Mouse (Mus musculus): ENCODE data around the gene Stk38. TPM values are rescaled to one million over a fixed set of nuclear protein-coding genes. Genes with fewer than 3 reads are reported as not detected.
A peak's percentile ranks its signal among the peaks of the same experiment; 100 is the strongest.
"Not testable (repeated sequence)": the region's sequence is repeated elsewhere in the genome, so short reads cannot be mapped to it uniquely, and the experiment has no call there.

Gene Stk38
- polyA plus RNA-seq, 1 experiment from 2014 or later, result 82.1 TPM

DNA sequence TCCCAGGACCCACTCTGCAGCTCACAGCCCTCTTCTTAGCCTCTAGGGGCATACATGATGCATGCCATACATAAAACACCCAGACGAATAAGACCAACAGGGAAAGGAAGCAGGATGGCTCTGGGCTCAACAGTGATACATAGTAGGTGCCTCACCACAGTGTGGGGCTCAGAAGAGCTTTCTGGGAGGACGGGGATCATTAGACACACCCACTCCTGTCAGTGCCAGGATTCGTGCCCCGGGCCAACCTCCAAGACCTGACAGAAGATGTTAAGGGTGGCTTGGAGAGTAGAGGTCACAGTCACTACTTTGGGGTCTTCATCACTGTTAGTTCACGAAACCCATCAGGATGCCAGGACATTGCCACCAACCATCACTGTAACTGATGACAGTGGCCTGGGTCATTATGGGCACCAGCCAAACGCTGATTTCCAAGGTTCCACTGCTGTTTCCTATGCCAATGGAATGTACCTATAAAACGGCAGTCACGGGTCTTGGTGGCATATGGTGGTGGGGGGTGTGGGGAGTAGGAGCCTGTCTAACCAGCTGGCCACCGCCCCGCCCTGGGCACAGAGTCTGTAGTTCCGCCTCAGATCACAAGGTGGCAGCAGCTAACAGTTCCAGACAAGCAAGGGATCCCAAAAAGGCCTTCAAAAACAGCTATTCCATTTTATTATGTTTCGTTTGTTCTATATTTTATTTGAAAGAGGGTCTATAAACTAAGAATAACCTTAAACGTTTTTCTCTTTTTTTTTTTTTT lies 41.1 kb upstream of the Stk38 start:
- Histone ChIP-seq H3K27me3 (replicated peaks) (no peaks in the 10 kb centered on the region), H3K36me3 (peaks cover 36% of the 10 kb centered on the region), H3K9ac (replicated peaks) (no peak overlapping the region), H3K27ac (replicated peaks) (0 out of 2 replicates have a peak overlapping the region, but pooled peaks have one; percentile 7), H3K4me1 (peaks cover 28% of the 10 kb centered on the region), H3K9me3 (replicated peaks) (no peaks in the 10 kb centered on the region), H3K4me3 (replicated peaks) (no peak overlapping the region), H3K4me2 (no peak overlapping the region)
- ATAC-seq (ENCODE audit: low FRiP score), result peak; percentile 35; the same call in 1 of the 2 replicates
- WGBS, result 24% methylated on average over 13 of the region's 13 CpGs

DNA sequence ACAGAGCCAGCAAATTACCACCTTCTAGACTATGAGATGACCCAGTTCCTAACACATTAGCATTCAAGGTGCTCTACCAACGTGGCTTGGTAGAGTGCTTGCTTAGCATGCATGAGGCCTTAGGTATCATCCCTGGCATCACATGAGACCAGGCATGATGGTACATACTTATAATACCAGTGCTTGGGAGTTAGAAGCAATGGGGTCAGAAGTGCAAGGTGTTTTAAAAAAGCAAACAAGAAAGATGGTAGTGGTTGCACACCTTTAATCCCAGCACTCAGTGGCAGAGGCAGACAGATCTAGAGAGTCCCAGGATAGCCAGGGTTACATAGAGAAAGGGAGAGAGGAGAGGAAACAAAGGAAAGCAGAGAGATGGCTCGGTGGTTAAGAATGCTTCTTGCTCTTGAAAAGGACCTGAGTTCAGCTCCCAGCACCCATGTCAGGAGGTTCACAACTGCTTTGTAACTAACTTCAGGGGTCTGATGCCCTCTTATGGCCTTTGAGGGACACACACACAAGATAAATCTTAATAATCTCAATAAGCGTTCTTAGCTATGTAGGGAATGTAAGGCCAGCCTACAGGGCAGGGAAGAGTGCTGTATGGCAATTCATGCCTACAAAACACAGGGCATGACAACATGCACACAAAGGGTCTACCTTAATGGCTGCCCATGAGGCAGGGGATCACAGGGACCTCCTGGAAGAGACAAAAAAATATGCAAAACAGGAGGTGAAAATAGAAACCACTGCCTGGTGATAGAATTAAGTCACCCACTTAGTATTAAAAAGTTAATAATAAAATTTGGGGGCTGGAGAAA lies 40.1 kb upstream of the Stk38 start:
- 62% methylated on average over 3 of the region's 3 CpGs for WGBS
- H3K4me3 ChIP-seq (replicated peaks), result no peak overlapping the region
- peaks cover 24% of the 10 kb centered on the region for H3K4me1 ChIP-seq
- no peak overlapping the region for H3K9ac ChIP-seq (replicated peaks)
- no peaks in the 10 kb centered on the region for H3K9me3 ChIP-seq (replicated peaks)
- H3K27ac ChIP-seq (replicated peaks), result no peak overlapping the region
- H3K27me3 ChIP-seq (replicated peaks), result no peaks in the 10 kb centered on the region
- no peak overlapping the region for H3K4me2 ChIP-seq
- H3K36me3 ChIP-seq, result peaks cover 45% of the 10 kb centered on the region
- no peak for ATAC-seq (ENCODE audit: low FRiP score)

DNA sequence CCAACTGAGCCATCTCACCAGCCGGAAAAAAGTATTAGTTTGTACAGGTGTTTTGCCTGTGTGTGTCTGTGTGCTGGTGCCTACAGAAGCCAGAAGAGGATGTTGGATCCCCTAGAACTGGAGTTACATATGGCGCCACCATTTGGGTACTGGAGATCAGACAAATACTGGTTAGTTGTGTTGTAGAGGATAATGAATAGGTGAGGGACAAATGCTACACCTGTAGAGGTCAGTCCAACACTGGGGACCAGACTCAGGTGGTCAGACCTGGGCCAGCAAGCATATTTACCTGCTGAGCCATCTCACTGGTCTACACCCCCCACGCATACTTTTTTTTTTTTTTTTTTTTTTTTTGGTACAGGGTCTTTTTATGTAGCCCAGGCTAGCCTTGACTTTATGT lies 39.1 kb upstream of the Stk38 start:
- WGBS, result 90% methylated on average over 3 of the region's 3 CpGs
- H3K27ac ChIP-seq (replicated peaks), result no peak overlapping the region
- H3K9me3 ChIP-seq (replicated peaks), result no peaks in the 10 kb centered on the region
- peaks cover 24% of the 10 kb centered on the region for H3K4me1 ChIP-seq
- no peak for ATAC-seq (ENCODE audit: low FRiP score)
- peaks cover 51% of the 10 kb centered on the region for H3K36me3 ChIP-seq
- H3K27me3 ChIP-seq (replicated peaks), result no peaks in the 10 kb centered on the region
- H3K4me3 ChIP-seq (replicated peaks), result no peak overlapping the region
- no peak overlapping the region for H3K4me2 ChIP-seq
- H3K9ac ChIP-seq (replicated peaks), result no peak overlapping the region

DNA sequence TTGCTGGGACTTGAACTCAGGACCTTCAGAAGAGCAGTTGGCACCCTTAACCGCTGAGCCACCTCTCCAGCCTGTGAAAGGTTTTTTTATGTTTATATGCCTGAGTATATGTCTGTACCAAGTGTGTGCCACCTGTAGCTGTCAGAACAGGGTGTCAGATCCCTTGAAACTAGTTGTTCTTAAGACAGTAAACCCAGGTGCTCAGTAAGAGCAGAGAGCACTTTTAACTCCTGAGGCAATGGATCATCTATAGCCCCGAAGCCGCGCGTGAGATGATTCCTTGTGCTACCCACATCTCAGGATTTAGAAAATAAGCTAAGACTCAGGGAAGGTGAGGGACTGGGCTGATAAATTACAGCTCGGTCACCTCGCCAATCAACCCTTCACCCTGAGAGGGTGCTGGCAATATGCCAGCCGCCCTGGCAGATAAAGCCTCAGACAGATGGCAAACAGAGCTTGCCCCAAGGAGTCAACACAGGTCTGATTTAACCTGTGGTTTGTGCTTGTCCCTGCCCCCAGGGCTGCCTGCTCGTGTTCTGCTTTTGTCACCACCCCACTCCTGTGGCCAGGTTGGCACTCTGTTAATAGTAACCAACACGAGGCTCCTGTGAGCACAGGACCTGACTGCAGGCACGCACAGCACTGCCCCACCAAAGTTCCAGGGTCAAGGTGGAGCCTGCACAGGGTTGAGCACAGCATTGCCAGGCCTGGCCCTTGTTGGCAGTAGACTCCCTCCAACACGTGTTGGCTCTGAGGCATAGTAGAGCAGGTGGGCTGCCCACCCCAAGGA lies 38.1 kb upstream of the Stk38 start:
- no peak overlapping the region for H3K27ac ChIP-seq (replicated peaks)
- no peaks in the 10 kb centered on the region for H3K27me3 ChIP-seq (replicated peaks)
- H3K9ac ChIP-seq (replicated peaks), result no peak overlapping the region
- peaks cover 57% of the 10 kb centered on the region for H3K36me3 ChIP-seq
- no peak overlapping the region for H3K4me3 ChIP-seq (replicated peaks)
- peaks cover 20% of the 10 kb centered on the region for H3K4me1 ChIP-seq
- H3K4me2 ChIP-seq, result no peak overlapping the region
- ATAC-seq (ENCODE audit: low FRiP score), result peak; percentile 21; the same call in 1 of the 2 replicates
- WGBS, result 66% methylated on average over 12 of the region's 12 CpGs
- H3K9me3 ChIP-seq (replicated peaks), result no peaks in the 10 kb centered on the region

DNA sequence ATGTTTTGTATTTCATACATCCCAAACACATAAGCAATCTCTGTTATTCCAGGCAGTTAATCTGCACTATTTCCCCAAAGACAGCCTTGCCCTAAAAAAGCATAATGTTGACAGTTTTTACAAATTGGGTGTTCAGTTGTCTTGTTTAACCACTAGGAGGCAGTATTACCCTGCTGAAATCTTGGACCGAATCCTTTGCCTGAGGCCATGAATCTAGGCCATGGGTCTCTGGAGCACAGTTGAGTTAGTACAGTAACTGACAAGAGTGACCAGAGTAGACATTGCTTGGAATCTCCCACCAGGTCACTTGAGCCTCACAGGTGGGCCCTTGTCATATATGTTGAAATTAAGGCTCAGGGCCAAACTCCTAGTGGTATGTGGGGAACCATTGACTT lies 37.1 kb upstream of the Stk38 start:
- no peaks in the 10 kb centered on the region for H3K27me3 ChIP-seq (replicated peaks)
- H3K9me3 ChIP-seq (replicated peaks), result no peaks in the 10 kb centered on the region
- no peak overlapping the region for H3K4me2 ChIP-seq
- peak overlapping the region; percentile 28 for H3K27ac ChIP-seq (replicated peaks)
- H3K4me3 ChIP-seq (replicated peaks), result no peak overlapping the region
- whole genome bisulfite sequencing, result 50% methylated on average over 1 of the region's 1 CpGs
- H3K36me3 ChIP-seq, result peaks cover 67% of the 10 kb centered on the region
- H3K4me1 ChIP-seq, result peaks cover 10% of the 10 kb centered on the region; the same call in 1 of the 2 replicates
- no peak for ATAC-seq (ENCODE audit: low FRiP score)
- no peak overlapping the region for H3K9ac ChIP-seq (replicated peaks)

DNA sequence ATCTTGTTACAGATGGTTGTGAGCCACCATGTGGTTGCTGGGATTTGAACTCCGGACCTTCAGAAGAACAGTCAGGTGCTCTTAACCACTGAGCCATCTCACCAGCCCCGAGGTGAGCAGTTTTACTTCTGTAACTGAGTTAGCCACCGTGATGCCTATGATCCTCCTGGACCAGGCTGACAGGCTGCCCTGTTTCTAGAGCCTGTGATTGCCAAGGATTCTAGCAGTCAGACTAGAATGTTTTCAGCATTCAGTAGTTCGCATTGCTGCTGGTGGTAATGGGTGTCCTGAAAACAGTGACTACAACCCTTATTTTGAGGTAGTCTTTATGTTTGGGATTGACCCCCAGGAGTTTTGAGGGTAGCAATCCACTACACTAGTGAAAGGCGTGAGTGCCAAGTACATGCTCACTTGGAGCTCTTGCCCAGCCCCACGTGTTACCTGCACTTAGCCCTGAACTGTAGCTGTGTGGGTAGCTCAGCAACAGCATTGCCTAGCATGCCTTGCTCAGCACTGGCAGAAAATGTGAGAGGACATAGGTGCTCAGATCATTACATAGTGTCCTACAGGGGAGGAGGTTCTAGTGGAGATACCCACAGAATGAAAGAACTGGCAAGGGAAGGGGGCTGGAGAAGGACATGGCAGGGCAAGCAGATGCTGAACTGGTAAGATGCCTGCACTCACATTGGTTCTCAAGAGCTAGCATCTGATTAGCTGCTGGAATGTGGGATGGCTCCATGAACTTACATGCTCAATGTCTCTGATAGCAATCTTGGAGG lies 36.5 kb upstream of the Stk38 start:
- no peaks in the 10 kb centered on the region for H3K27me3 ChIP-seq (replicated peaks)
- no peaks in the 10 kb centered on the region for H3K9me3 ChIP-seq (replicated peaks)
- no peak overlapping the region for H3K4me3 ChIP-seq (replicated peaks)
- no peak overlapping the region for H3K27ac ChIP-seq (replicated peaks)
- WGBS, result 86% methylated on average over 6 of the region's 6 CpGs
- no peak overlapping the region for H3K4me2 ChIP-seq
- peaks cover 73% of the 10 kb centered on the region for H3K36me3 ChIP-seq
- H3K9ac ChIP-seq (replicated peaks), result no peak overlapping the region
- peaks cover 10% of the 10 kb centered on the region for H3K4me1 ChIP-seq
- no peak for ATAC-seq (ENCODE audit: low FRiP score)

DNA sequence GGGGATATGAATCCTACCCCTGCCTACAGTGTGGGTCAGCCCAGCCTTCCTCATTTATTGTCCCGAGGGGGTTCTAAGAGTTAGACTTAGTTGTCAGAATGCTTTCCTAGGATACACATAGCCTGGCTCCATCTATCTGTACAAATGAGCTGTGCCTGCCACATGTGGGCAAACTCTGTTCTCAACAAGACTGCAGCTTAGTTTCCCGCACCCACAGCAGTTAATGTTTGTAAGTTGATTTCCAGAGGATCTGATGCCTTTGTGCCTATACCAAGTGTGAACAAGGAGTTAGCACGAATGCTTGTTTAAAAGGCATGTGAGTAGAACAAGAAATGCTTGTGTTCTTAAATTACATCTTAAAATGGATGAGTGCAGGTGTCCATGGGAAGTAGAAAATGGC lies 35.8 kb upstream of the Stk38 start:
- peaks cover 79% of the 10 kb centered on the region for H3K36me3 ChIP-seq
- no peak for ATAC-seq (ENCODE audit: low FRiP score)

DNA sequence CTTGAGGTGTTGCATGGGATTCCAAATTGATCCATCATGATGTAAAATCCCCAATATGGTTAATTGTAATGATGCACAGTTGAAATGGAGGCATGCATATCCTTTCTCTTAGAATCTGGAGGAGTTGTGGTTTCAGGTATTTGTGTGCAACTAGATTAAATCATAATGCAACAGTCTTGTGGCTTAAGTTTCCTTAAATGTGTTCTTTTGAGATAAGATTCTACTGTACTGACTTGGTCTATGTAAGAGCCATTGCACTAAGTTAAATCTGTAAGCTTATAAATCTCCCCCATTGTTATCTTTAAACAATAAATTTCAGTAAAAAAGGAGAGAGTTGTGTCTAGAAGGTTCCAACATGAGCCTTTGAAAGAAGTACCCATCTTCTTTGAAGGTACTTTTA lies 34.8 kb upstream of the Stk38 start:
- ATAC-seq (ENCODE audit: low FRiP score), result no peak
- Histone ChIP-seq H3K27ac (replicated peaks) (no peak overlapping the region), H3K9me3 (replicated peaks) (no peaks in the 10 kb centered on the region), H3K27me3 (replicated peaks) (no peaks in the 10 kb centered on the region), H3K4me1 (peaks cover 14% of the 10 kb centered on the region), H3K36me3 (peaks cover 81% of the 10 kb centered on the region), H3K4me2 (no peak overlapping the region), H3K9ac (replicated peaks) (no peak overlapping the region), H3K4me3 (replicated peaks) (no peak overlapping the region)

More for the DNA sequence above, 35.8 kb upstream of the Stk38 start:
- Histone ChIP-seq H3K27ac (replicated peaks) (no peak overlapping the region), H3K4me3 (replicated peaks) (no peak overlapping the region), H3K4me1 (peaks cover 11% of the 10 kb centered on the region), H3K9me3 (replicated peaks) (no peaks in the 10 kb centered on the region), H3K9ac (replicated peaks) (no peak overlapping the region), H3K27me3 (replicated peaks) (no peaks in the 10 kb centered on the region), H3K4me2 (no peak overlapping the region)
- 85% methylated on average over 3 of the region's 3 CpGs for WGBS

DNA sequence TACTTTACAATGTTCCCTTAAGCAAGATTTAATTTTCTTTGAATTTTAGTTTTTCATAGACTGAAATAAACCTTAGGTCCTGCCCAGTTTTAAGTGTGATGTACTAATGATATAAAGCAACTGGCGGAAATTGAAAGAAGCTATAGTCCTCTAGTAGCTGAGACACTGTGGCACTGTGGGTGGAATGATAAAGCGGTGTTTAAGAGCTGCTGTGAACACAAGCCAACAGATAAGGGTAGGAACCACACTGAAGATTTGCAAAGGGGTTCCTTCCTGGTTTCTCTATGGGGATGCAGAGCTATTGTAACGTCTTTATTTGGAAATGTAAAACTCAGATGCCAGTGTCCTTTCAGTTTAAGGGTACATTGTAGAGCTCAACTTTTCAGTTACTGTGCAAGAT lies 33.8 kb upstream of the Stk38 start:
- 83% methylated on average over 3 of the region's 3 CpGs for WGBS
- peaks cover 86% of the 10 kb centered on the region for H3K36me3 ChIP-seq

DNA sequence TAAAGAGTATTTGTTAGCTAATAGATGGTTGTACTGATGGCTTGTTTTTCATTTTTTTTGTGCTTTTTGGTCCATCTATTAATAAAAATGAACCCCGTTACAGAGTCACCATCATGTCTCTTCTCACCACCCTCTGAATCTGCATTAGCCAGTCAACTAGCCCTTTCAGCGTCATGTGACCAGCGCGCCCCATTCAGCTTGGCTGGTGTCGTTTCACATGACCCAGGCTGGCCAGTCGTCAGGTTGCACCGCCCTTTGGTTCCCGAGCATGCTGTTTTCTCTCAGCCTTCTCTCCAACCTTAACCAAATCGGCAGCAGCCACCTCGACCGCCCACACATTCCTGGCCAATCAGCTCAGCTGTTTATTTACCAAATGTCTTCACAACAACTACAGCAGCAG lies 31.6 kb upstream of the Stk38 start:
- Histone ChIP-seq H3K4me3 (replicated peaks) (no peak overlapping the region), H3K9me3 (replicated peaks) (no peaks in the 10 kb centered on the region), H3K9ac (replicated peaks) (no peak overlapping the region), H3K36me3 (peaks cover 68% of the 10 kb centered on the region), H3K27ac (replicated peaks) (no peak overlapping the region), H3K4me1 (peaks cover 38% of the 10 kb centered on the region), H3K4me2 (no peak overlapping the region), H3K27me3 (replicated peaks) (no peaks in the 10 kb centered on the region)
- WGBS, result 69% methylated on average over 11 of the region's 11 CpGs
- ATAC-seq (ENCODE audit: low FRiP score), result no peak

More for the DNA sequence above, 33.8 kb upstream of the Stk38 start:
- H3K27ac ChIP-seq (replicated peaks); ATAC-seq (ENCODE audit: low FRiP score); H3K9ac ChIP-seq (replicated peaks); H3K4me3 ChIP-seq (replicated peaks); H3K4me2 ChIP-seq; H3K9me3 ChIP-seq (replicated peaks); H3K27me3 ChIP-seq (replicated peaks): not testable (repeated sequence)
- H3K4me1 ChIP-seq, result peaks cover 23% of the 10 kb centered on the region

DNA sequence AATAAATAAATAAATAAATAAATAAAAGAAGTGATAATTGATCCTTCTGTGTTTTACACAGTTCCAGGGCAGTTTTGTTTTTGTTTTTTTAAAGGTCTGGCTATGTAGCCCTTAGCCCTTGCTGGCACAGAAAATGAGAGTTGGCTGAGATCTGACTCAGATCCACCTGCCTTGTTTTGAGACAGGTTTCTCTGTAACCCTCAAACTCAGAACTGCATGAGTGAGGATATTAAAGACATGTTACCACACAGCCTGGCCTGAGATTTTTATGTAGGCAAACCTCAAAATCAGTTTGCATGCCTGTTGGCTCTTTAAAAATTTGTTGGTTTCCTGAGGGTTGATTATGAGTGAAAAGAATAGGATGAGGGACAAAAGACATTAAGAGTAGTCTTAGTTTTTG lies 27.7 kb upstream of the Stk38 start:
- no peaks in the 10 kb centered on the region for H3K9me3 ChIP-seq (replicated peaks)
- ATAC-seq (ENCODE audit: low FRiP score), result no peak
- H3K27me3 ChIP-seq (replicated peaks), result no peaks in the 10 kb centered on the region
- peaks cover 43% of the 10 kb centered on the region for H3K4me1 ChIP-seq
- peak overlapping the region; percentile 53 for H3K4me3 ChIP-seq (replicated peaks)
- peaks cover 39% of the 10 kb centered on the region for H3K36me3 ChIP-seq
- H3K4me2 ChIP-seq, result peak overlapping the region; percentile 95
- no peak overlapping the region for H3K27ac ChIP-seq (replicated peaks)
- H3K9ac ChIP-seq (replicated peaks), result no peak overlapping the region
